Mouse (Mus musculus) liver, embryonic 12.5 days (tissue): Measurements from ENCODE around the gene Fbxl16. TPM values are rescaled to one million over a fixed set of nuclear protein-coding genes. Genes with fewer than 3 reads are reported as not detected.
A peak's percentile ranks its signal among the peaks of the same experiment; 100 is the strongest.

Source experiments
- ATAC-seq: fragments of 200-750 bp; cut with Nextera tagmentation; 2 replicates; pipeline ENCODE4 v1.8.0; 2017; ENCODE audit warnings: moderate number of reproducible peaks, mild to moderate bottlenecking, moderate library complexity
- H3K27ac ChIP-seq: fragments of 300-500 bp; sonication (generic); 2 replicates; pipeline ENCODE4 v1.5.1; 2016; ENCODE audit warnings: mild to moderate bottlenecking
- H3K27me3 ChIP-seq: fragments of 300-500 bp; sonication (generic); replicated peaks from 2 replicates; pipeline ENCODE4 v1.6.1; 2016; ENCODE audit warnings: mild to moderate bottlenecking, moderate library complexity
- H3K36me3 ChIP-seq: fragments of 300-500 bp; sonication (generic); 2 replicates; pipeline ENCODE4 v1.6.1; 2016; ENCODE audit warnings: mild to moderate bottlenecking, moderate library complexity
- H3K4me1 ChIP-seq: fragments of 300-500 bp; sonication (generic); 2 replicates; pipeline ENCODE4 v1.6.1; 2016
- H3K4me2 ChIP-seq: fragments of 300-500 bp; sonication (generic); 2 replicates; pipeline ENCODE4 v1.6.1; 2016; ENCODE audit warnings: mild to moderate bottlenecking, moderate library complexity
- H3K4me3 ChIP-seq: fragments of 300-500 bp; sonication (generic); 2 replicates; pipeline ENCODE4 v1.5.1; 2016; ENCODE audit warnings: mild to moderate bottlenecking, moderate library complexity
- H3K9ac ChIP-seq: fragments of 300-500 bp; sonication (generic); 2 replicates; pipeline ENCODE4 v1.6.1; 2016; ENCODE audit warnings: mild to moderate bottlenecking, moderate library complexity
- H3K9me3 ChIP-seq: fragments of 300-500 bp; sonication (generic); replicated peaks from 2 replicates; pipeline ENCODE4 v1.6.1; 2016; ENCODE audit warnings: mild to moderate bottlenecking, moderate library complexity
- WGBS: fragments of 180-500 bp; shearing (Covaris S2); methylation state at CpG from one replicate; pipeline ENCODE4 v1.1.7; 2016; ENCODE audit not compliant: insufficient replicate concordance; 5-methylcytosine and 5-hydroxymethylcytosine counted together
- polyA plus RNA-seq: library from polyadenylated mRNA; unstranded; fragments of >200 nt; fragmentation: Nextera tagmentation; extraction: Ambion mirVana; gene quantifications from 2 replicates; pipeline ENCODE4 v1.2.1, GENCODE M21; 2016

The Fbxl16 gene
- polyA plus RNA-seq, 1 experiment from 2014 or later, result 0.18 TPM

GRCm38 (mm10) chr17:25861704-25862612 is 53.1 kb downstream of the Fbxl16 start:
- Histone ChIP-seq H3K4me1 (peaks cover 44% of the 10 kb centered on the region), H3K4me3 (peak overlapping the region; percentile 69), H3K36me3 (peaks cover 36% of the 10 kb centered on the region), H3K4me2 (peak overlapping the region; percentile 91), H3K9me3 (no peaks in the 10 kb centered on the region), H3K27ac (peak overlapping the region; percentile 74), H3K27me3 (no peaks in the 10 kb centered on the region), H3K9ac (peak overlapping the region; percentile 80)
- ATAC-seq, result peak; percentile 23; the same call in 1 of the 2 replicates
- 12% methylated on average over 6 of the region's 6 CpGs for WGBS

GRCm38 (mm10) chr17:25863681-25864080 is 54.8 kb downstream of the Fbxl16 start:
- no peak for ATAC-seq
- H3K9ac ChIP-seq, result no peak overlapping the region
- H3K27ac ChIP-seq, result no peak overlapping the region
- no peaks in the 10 kb centered on the region for H3K9me3 ChIP-seq
- peaks cover 35% of the 10 kb centered on the region for H3K36me3 ChIP-seq
- H3K4me3 ChIP-seq, result no peak overlapping the region
- no peaks in the 10 kb centered on the region for H3K27me3 ChIP-seq
- peaks cover 61% of the 10 kb centered on the region for H3K4me1 ChIP-seq
- H3K4me2 ChIP-seq, result no peak overlapping the region
- 84% methylated on average over 6 of the region's 6 CpGs for WGBS

DNA sequence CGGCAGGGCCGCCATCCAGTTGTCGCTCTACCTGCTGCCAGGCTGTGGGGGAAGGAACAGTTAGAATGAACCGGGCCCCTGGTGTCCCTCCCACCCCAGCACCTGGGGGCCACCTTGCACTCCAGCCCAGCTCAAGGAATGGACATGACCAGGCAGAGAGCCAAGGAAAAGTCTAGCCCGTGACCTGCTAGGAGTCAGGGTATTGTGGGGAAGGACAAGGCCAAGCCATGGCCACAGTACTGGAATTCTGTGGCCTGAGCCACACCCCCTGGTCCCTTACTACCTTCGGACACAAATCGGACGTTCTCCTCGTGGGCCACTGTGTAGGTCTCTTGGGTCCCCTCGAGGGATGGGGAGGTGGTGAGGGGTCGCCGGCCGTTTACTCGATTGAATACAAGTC is 55.4 kb downstream of the Fbxl16 start:
- H3K9ac ChIP-seq, result no peak overlapping the region
- WGBS, result 85% methylated on average over 14 of the region's 14 CpGs
- H3K4me2 ChIP-seq, result no peak overlapping the region
- H3K27me3 ChIP-seq, result no peaks in the 10 kb centered on the region
- H3K9me3 ChIP-seq, result no peaks in the 10 kb centered on the region
- H3K36me3 ChIP-seq, result peaks cover 35% of the 10 kb centered on the region
- H3K27ac ChIP-seq, result no peak overlapping the region
- H3K4me3 ChIP-seq, result no peak overlapping the region
- H3K4me1 ChIP-seq, result peaks cover 67% of the 10 kb centered on the region
- no peak for ATAC-seq

GRCm38 (mm10) chr17:25865288-25865687 is 56.4 kb downstream of the Fbxl16 start:
- H3K27ac ChIP-seq, result no peak overlapping the region
- no peak for ATAC-seq
- H3K4me3 ChIP-seq, result no peak overlapping the region

GRCm38 (mm10) chr17:25866172-25866571 is 57.3 kb downstream of the Fbxl16 start:
- Histone ChIP-seq H3K4me3 (no peak overlapping the region), H3K4me2 (peak overlapping the region; percentile 92; the same call in 1 of the 2 replicates), H3K27ac (no peak overlapping the region), H3K4me1 (peaks cover 52% of the 10 kb centered on the region), H3K9ac (peak overlapping the region; percentile 7; the same call in 1 of the 2 replicates), H3K36me3 (peaks cover 35% of the 10 kb centered on the region), H3K9me3 (no peaks in the 10 kb centered on the region), H3K27me3 (no peaks in the 10 kb centered on the region)
- ATAC-seq, result no peak
- WGBS, result 81% methylated on average over 3 of the region's 3 CpGs

More at GRCm38 (mm10) chr17:25865288-25865687, 56.4 kb downstream of the Fbxl16 start:
- H3K4me1 ChIP-seq, result peaks cover 60% of the 10 kb centered on the region
- H3K36me3 ChIP-seq, result peaks cover 35% of the 10 kb centered on the region
- no peaks in the 10 kb centered on the region for H3K9me3 ChIP-seq
- no peak overlapping the region for H3K4me2 ChIP-seq
- 84% methylated on average over 11 of the region's 11 CpGs for WGBS
- H3K9ac ChIP-seq, result no peak overlapping the region
- no peaks in the 10 kb centered on the region for H3K27me3 ChIP-seq

- no peaks in the 10 kb centered on the region for H3K27me3 ChIP-seq
- peaks cover 42% of the 10 kb centered on the region for H3K4me1 ChIP-seq
- H3K4me3 ChIP-seq, result peak overlapping the region; percentile 71
- H3K9me3 ChIP-seq, result no peaks in the 10 kb centered on the region
- peak overlapping the region; percentile 76 for H3K9ac ChIP-seq
- peak; percentile 57 for ATAC-seq
- H3K4me2 ChIP-seq, result peak overlapping the region; percentile 92
- 2% methylated on average over 7 of the region's 7 CpGs for WGBS
- H3K36me3 ChIP-seq, result peaks cover 35% of the 10 kb centered on the region
- peak overlapping the region; percentile 74 for H3K27ac ChIP-seq
Measured at GRCm38 (mm10) chr17:25867509-25867835, 58.6 kb downstream of the Fbxl16 start.

- H3K4me1 ChIP-seq, result peaks cover 40% of the 10 kb centered on the region
- H3K4me2 ChIP-seq, result peak overlapping the region; percentile 92
- H3K4me3 ChIP-seq, result peak overlapping the region; percentile 71
- peak overlapping the region; percentile 74 for H3K27ac ChIP-seq
- H3K36me3 ChIP-seq, result peaks cover 33% of the 10 kb centered on the region
- no peaks in the 10 kb centered on the region for H3K9me3 ChIP-seq
- H3K9ac ChIP-seq, result peak overlapping the region; percentile 76
- 1% methylated on average over 42 of the region's 42 CpGs for WGBS
- H3K27me3 ChIP-seq, result no peaks in the 10 kb centered on the region
- peak; percentile 59 for ATAC-seq
Measured at GRCm38 (mm10) chr17:25867836-25868600, 59.1 kb downstream of the Fbxl16 start.

DNA sequence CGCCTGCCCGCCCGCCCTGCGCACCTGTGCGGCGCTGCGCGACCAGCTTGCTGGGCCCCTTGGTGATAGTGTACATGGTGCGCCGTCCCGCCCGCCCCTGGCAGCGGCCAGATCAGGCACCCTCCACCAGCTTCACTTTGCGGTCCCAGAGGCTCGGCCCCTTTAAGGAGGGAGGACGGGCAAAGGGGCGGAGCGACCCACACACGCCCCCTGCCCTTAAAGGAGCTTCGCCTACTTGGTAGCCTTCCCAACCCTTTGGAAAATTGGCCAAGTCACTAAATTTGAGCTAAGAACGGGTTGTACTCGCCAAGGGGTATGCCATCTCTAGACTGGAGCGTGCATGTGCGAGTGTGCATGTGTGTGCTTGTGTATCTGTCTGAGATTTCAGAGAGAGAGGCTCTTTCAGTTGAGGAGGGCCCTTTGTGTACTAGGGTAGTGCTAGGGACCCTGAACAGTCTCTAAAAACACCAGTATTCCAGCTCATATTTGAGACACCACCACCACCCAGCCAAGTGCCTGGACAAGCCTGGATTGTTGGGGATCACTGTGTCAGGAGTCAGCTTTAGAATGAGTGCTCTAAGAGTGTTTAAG is 59.8 kb downstream of the Fbxl16 start, which contains the start of gene Mcrip2:
Mcrip2 (minus strand) TSS at position 164 of the 591 bp plus-strand sequence.
- peak within 1 kb of the TSS; percentile 71 for H3K4me3 ChIP-seq
- H3K36me3 ChIP-seq, result peaks cover 29% of the 10 kb centered on the region
- no peaks in the 10 kb centered on the region for H3K9me3 ChIP-seq
- peak; percentile 72 for ATAC-seq
- H3K27me3 ChIP-seq, result no peaks in the 10 kb centered on the region
- H3K4me1 ChIP-seq, result peaks cover 40% of the 10 kb centered on the region
- H3K4me2 ChIP-seq, result peak within 1 kb of the TSS; percentile 92
- peak within 1 kb of the TSS; percentile 76 for H3K9ac ChIP-seq
- 0% methylated on average over 24 of the region's 24 CpGs for WGBS
- peak within 1 kb of the TSS; percentile 74 for H3K27ac ChIP-seq

GRCm38 (mm10) chr17:25869498-25869897 is 60.6 kb downstream of the Fbxl16 start:
- Histone ChIP-seq H3K9me3 (no peaks in the 10 kb centered on the region), H3K27me3 (no peaks in the 10 kb centered on the region), H3K9ac (no peak overlapping the region), H3K4me1 (peaks cover 48% of the 10 kb centered on the region), H3K4me2 (no peak overlapping the region), H3K36me3 (peaks cover 21% of the 10 kb centered on the region), H3K4me3 (no peak overlapping the region), H3K27ac (no peak overlapping the region)
- ATAC-seq, result no peak
- WGBS, result 81% methylated on average over 8 of the region's 8 CpGs

GRCm38 (mm10) chr17:25869954-25870353 is 61.1 kb downstream of the Fbxl16 start:
- peaks cover 49% of the 10 kb centered on the region for H3K4me1 ChIP-seq
- no peak overlapping the region for H3K9ac ChIP-seq
- no peak overlapping the region for H3K4me2 ChIP-seq
- H3K9me3 ChIP-seq, result no peaks in the 10 kb centered on the region
- H3K4me3 ChIP-seq, result no peak overlapping the region
- WGBS, result 70% methylated on average over 2 of the region's 2 CpGs
- no peak overlapping the region for H3K27ac ChIP-seq
- peaks cover 16% of the 10 kb centered on the region for H3K36me3 ChIP-seq
- ATAC-seq, result no peak
- no peaks in the 10 kb centered on the region for H3K27me3 ChIP-seq
